Mouse (Mus musculus) layer of hippocampus, adult 18-20 months (tissue): ENCODE measurements at regions not wholly inside any gene's neighbourhood (a gene's known extent, or its start where the extent isn't known, plus 50 kb on each side); places are given as distances from the start of the nearest gene placed in this dataset.

ENCODE experiments used
- DNase-seq, 2 experiments: peaks; one replicate each; pipeline ENCODE4 v3.0.0; 2022; ENCODE audit warnings: low spot score in 2 of 2

GRCm38 (mm10) chr10:96847433-96848165 is 230.8 kb downstream of the Btg1 start:
- no peak for DNase-seq

- no peak for DNase-seq
Measured at GRCm38 (mm10) chr10:96848496-96848895, 231.7 kb downstream of the Btg1 start.

- DNase-seq: no peak
Measured at GRCm38 (mm10) chr10:96860366-96860765, 243.6 kb downstream of the Btg1 start.

GRCm38 (mm10) chr10:96863230-96863629 is 246.4 kb downstream of the Btg1 start:
- DNase-seq: no peak

- DNase-seq: no peak
Measured at GRCm38 (mm10) chr10:96866468-96866867, 249.7 kb downstream of the Btg1 start.

- no peak for DNase-seq
Measured at GRCm38 (mm10) chr10:96871559-96872160, 254.9 kb downstream of the Btg1 start.

GRCm38 (mm10) chr10:96874646-96875045 is 257.8 kb downstream of the Btg1 start:
- DNase-seq: no peak

GRCm38 (mm10) chr10:96875676-96876075 is 258.9 kb downstream of the Btg1 start:
- no peak for DNase-seq

- no peak for DNase-seq
Measured at GRCm38 (mm10) chr10:96879425-96879824, 262.6 kb downstream of the Btg1 start.

- DNase-seq: no peak
Measured at GRCm38 (mm10) chr10:96880771-96881170, 264.0 kb downstream of the Btg1 start.

- no peak for DNase-seq
Measured at GRCm38 (mm10) chr10:96881212-96881611, 264.4 kb downstream of the Btg1 start.

GRCm38 (mm10) chr10:96881660-96882059 is 264.9 kb downstream of the Btg1 start:
- DNase-seq: no peak

- DNase-seq: no peak
Measured at GRCm38 (mm10) chr10:96901150-96901549, 284.3 kb downstream of the Btg1 start.

- no peak for DNase-seq
Measured at GRCm38 (mm10) chr10:96905098-96905809, 288.4 kb downstream of the Btg1 start.

- DNase-seq: no peak
Measured at GRCm38 (mm10) chr10:96909661-96910315, 293.0 kb downstream of the Btg1 start.

- DNase-seq: peak; percentile 56 to 78
Measured at GRCm38 (mm10) chr10:96921181-96921580, 304.4 kb downstream of the Btg1 start.

- DNase-seq: no peak
Measured at GRCm38 (mm10) chr10:96924266-96924672, 307.5 kb downstream of the Btg1 start.

- DNase-seq: no peak
Measured at GRCm38 (mm10) chr10:96924722-96925121, 307.9 kb downstream of the Btg1 start.

GRCm38 (mm10) chr10:96925771-96926170 is 309.0 kb downstream of the Btg1 start:
- DNase-seq: no peak

GRCm38 (mm10) chr10:96934661-96935060 is 317.9 kb downstream of the Btg1 start:
- DNase-seq: peak in 1 of 2 experiments; percentile 72

- DNase-seq: no peak
Measured at GRCm38 (mm10) chr10:96940887-96941518, 324.2 kb downstream of the Btg1 start.
